Mouse (Mus musculus) thymus, postnatal 0 days (tissue): Measurements from ENCODE around the gene Morn5. TPM values are rescaled to one million over a fixed set of nuclear protein-coding genes. Genes with fewer than 3 reads are reported as not detected.

Source experiments
- DNase-seq: peaks from one replicate; pipeline ENCODE4 v3.0.0-alpha.2; 2015; ENCODE audit warnings: low spot score
- polyA plus RNA-seq: library from polyadenylated mRNA; unstranded; fragments of >200 nt; fragmentation: Nextera tagmentation; extraction: Ambion mirVana; gene quantifications from 2 replicates; pipeline ENCODE4 v1.2.1, GENCODE M21; 2015

Morn5 gene
- polyA plus RNA-seq, 1 experiment from 2014 or later, result 0.53 TPM

DNA sequence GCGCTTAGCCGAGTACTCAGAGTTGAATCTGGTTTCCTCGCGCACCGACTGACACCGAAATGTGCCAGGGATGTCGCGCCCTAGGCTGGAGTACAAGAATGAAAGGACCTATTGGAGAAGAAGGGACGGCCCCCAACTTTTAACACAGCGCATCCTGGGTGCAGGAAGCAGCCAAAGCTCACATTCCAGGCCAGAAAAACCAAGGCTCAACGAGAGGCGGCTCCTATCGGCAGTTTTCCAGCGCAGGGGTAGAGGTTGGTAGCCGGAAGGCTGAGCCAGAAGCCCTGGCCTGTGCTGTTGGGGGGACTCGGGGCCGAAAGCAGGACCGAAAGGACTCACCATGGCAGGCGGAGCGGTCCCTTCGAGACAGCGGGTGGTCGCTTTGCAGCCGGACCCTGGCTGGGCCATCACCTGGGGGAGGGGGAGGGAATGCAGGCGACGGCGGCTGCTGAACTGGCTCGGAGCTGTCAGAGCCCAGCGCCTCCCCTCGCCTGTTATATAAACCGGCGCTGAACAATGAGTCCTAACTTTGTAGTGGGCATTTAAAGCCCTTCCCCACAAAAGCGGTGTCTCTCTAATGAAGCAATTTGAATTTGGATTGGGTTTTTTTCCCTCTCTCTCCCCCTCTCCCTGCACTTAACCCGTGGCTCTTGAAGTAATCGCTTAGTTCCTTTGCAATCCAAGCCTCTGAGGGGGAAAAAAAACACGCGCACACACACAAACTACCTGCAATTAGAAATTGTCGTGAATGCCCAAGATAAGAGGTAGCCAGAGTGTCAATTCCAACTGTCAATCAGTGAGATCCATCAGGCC, 54.5 kb downstream of the Morn5 start:
- DNase-seq, result no peak

DNA sequence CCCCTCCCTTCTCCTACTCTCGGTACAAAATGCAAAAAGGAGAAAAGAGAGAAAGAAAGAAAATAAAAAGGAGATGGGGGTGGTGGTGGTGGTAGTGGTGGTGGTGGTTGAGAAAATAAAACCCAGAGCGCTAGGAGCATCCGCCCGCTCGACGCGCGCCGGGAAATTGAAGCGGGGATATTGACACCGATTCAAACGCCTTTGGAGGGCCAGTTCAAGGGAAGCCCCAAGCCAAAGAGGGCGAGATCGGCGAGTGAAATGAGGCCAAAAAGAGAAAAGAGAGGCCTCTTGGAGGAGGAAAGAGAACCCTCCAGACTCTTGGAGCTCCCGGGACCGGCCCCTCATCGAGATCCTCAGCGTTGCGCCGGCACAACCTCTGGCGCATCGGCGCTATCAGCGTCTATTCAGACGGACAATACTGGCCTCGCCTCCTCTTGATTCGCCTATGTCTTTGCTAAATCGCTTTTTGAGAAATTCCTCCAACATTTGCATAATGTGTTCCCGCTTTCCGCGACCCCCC, 55.2 kb downstream of the Morn5 start:
- DNase-seq, result no peak

GRCm38 (mm10) chr2:36104956-36105741, 55.9 kb downstream of the Morn5 start, which contains the start of gene Lhx6:
Gene Lhx6 (minus strand): TSS chr2:36105408.
- no peak for DNase-seq

DNA sequence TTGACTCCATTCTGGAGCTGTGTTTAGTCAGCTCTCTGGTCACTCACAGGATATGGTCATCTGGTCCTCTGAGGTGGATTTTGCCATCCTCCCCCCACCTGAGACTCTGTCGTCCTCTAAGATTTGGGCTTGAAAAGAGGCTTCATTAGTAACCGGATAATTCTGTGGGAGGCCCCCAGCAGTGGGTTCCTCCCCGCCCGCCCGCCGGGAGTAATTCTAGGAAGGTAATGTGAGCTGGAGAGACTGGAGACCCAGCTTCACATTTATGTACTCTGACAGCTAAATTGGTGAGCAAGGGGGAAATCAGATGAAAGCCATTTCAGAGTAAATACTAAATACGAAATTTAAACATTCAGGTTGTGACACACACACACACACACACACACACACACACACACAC, 59.4 kb downstream of the Morn5 start:
- no peak for DNase-seq

GRCm38 (mm10) chr2:36112632-36113031, 63.4 kb downstream of the Morn5 start:
- no peak for DNase-seq

DNA sequence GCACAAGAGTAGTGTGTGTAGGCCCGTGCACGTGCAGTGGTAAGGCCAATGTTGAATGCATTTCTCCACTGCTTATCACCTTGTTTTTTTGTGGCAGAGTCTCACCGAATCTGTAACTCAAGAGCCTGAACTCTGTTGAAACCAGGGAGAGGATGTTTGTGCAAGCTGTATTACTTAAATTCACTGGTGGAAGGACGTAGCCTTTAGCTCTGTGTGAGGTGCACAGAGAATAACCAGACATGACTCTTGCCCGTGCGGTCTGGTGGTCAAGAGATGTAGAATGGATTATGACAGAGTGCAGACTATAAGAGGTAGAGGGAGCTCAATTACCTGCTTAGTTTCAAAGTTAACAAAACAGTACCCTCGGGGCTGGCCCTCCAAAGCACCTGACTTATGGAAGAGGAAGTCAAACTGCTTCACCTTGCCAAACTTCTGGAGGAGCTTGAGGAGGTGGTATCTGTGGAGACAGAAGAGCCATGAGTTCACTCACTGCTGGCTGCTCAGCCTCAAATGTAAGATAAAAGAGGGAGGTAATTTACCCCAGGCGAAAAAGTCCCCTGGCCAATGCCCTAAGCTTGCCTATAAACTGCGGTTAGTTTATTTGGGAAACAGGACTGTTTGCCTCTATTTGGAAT, 77.7 kb downstream of the Morn5 start:
- no peak for DNase-seq

GRCm38 (mm10) chr2:36127973-36128372, 78.7 kb downstream of the Morn5 start:
- no peak for DNase-seq

DNA sequence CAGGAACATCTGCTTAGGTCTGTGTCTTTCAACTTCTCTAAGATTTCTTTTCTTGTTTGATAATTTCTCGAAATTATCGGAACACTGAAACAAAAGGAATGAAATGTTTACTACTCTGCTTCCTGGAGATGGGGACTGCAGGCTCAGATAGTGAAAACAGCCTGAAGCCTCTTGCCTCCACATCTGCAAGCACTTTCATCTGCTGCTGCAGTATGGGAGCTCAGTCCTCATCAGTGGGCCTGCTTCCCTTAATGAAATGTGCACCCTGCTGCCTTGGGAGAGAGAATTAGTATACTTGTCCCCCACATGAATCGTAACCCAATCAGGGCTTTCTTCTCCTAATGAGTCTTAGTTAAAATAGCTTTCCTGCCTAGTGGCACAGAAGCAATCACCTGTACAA, 79.8 kb downstream of the Morn5 start:
- DNase-seq, result no peak

Other genes with a start within 250 kb of the Morn5 start
- gene Ttll11, start 69.5 kb upstream of the Morn5 start, polyA plus RNA-seq, result 0.23 and 0.56 TPM in 2 replicates
- gene Ndufa8, start 52 bp upstream of the Morn5 start, polyA plus RNA-seq, result 261 and 272 TPM in 2 replicates
- 0.27 and 0.64 TPM in 2 replicates for gene Lhx6, start 56.0 kb downstream of the Morn5 start, polyA plus RNA-seq
- gene Mrrf, start 86.9 kb downstream of the Morn5 start, polyA plus RNA-seq, result 19.7 and 23.0 TPM in 2 replicates
- 48.4 and 51.8 TPM in 2 replicates for gene Rbm18, start 87.3 kb downstream of the Morn5 start, polyA plus RNA-seq
- 9.4 and 9.6 TPM in 2 replicates for gene Ptgs1, start 181.0 kb downstream of the Morn5 start, polyA plus RNA-seq